Mouse (Mus musculus) heart, postnatal 25 days (tissue): Measurements from ENCODE around the gene Zfp523. TPM values are rescaled to one million over a fixed set of nuclear protein-coding genes. Genes with fewer than 3 reads are reported as not detected.
A peak's percentile ranks its signal among the peaks of the same experiment; 100 is the strongest.

ENCODE experiments used
- DNase-seq: peaks from one replicate; pipeline ENCODE4 v3.0.0; 2022; ENCODE audit warnings: low spot score
- intact Hi-C: fragments of 180-260 bp; cut with DNase I; formaldehyde crosslinking; loops from one replicate; pipeline ENCODE4 v1.15.1; 2025
- total RNA-seq, 2 experiments: library from RNA; stranded (reverse); gene quantifications; 2 replicates each; pipeline ENCODE4 v1.2.3; 2021

Gene Zfp523
- total RNA-seq, 2 experiments from 2014 or later, result 11.5 to 12.4 TPM

DNA sequence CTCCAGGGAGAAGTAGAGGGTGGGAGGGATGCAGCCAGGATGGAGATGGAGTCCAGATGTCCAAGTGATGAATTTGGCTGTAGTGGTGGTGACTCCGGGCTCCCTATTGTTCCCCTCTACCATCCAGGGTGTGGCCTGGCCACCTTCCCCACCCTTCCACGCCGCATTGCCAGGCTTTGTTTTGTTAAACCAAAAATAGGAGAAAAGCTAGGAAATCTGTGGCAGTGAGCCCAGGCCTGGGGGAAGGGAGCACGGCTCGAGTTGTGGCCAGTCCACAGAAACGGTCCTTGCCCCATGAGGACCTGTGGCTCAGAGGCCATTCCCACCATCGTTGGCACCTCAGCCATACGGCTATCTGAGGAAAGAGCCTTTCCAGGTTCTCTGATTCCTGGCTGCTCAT lies 22.0 kb upstream of the Zfp523 start:
- no peak for DNase-seq
- intact Hi-C loops, result no loop called here

DNA sequence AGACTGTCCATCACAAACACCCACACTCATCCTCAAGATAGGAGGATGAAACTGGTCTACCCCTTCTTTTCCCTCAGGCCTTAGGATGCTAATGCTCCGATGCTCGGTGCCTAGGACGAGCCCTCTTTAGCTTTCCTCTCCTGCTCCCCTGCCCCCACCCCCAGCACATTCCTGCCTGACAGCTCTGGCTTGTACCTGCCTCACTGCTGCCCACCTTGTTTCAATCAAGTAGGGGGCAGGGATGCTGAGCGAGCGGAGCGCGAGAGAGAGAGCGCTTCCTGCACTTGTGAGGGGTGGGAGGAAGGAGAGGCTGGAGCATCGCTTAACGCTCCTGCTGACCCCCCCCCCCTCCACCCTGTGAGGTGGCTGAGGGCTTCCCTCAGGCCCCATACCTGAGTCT lies 16.6 kb upstream of the Zfp523 start:
- DNase-seq, result no peak

DNA sequence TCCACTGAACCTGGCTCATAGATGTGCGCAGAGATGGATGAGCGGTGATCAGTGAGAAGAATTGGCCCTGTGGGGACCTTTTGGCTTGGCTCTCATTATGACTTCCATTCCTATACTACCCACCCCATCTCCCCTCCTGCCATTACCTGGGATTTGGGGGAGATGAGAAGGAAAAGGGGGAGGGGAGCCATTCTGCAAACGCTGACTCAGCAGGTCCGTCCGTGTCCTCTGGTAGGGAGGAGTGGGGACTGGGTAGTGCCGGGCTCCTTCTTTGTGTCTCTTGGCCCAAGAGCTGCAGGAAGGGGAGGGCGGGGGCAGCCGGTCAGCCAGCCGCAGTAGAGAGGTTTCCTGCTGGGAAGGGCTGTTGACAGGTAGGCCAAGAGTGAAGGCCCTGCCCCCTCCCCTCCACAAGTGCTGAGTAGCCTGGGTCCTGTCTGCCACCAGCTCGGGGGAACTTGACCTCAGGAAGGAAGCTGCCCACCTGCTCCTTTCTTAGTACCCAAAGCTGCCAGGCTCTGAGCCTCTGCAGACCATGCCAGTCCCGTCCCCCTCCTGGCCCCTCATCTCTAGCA lies 15.5 kb upstream of the Zfp523 start:
- intact Hi-C loops, result loop anchor here (5.0 kb wide), 2 partner anchors 174 to 254 kb away; partner anchors contain the start of genes Anks1 and Taf11
- DNase-seq, result no peak

More for the DNA sequence above, 16.6 kb upstream of the Zfp523 start:
- intact Hi-C loops, result loop anchor here (5.0 kb wide), 2 partner anchors 173 to 253 kb away; partner anchors contain the start of genes Anks1 and Taf11

DNA sequence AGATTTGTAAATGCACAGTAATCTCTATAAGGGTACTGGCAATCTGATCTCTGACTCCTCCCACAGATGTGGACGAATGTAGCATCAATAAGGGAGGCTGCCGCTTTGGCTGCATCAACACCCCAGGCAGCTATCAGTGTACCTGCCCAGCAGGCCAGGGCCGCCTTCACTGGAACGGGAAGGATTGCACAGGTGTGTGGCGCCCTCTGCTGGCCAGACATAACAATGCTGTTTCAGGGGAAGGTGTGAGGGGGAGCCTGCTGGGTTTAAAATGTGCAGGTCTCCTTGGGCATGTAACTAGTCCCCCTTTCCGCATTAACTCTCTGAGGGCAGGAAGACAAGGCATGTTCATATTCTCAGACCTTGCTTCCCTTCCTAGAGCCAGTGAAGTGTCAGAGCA lies 13.3 kb upstream of the Zfp523 start:
- intact Hi-C loops, result loop anchor here (1.0 to 5.0 kb wide), 3 partner anchors 78 to 256 kb away; partner anchors contain the start of genes Anks1 and Taf11

DNA sequence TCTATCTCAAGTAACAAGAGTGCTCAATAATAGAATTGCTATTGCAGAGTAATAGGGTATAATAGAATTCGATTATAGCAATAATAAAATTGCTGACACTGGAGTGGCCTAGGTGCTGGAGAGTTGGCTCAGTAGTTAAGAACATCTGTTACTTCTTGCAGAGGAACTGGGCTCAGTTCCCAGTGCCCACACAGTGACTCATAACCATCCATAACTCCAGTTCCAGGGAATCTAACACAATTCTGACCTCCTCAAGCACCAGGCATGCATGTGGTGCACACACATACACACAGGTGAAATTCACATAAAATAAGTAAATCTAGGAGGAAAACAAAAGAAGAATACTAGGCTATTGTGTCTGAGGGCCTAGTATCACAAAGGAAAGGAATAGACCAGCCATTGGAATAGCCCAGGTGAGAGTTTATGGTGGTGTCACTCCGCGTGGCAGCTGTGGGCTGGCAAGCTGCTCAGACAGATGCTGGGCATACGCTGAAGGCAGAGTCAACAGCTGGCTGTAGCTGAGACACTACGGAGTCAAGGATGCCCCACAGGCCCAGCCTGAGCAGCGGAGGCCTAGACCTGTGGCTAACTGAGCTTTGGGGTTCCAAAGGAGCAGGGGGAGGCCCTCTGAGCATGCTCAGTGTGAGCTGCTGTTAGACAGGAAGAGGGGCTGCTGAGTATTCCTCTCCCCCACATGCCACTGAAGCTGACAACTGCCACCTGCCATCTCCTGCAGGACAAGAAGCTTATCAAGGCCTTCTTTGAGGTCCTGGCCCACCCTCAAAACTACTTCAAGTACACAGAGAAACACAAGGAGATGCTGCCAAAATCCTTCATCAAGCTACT lies 6.2 kb upstream of the Zfp523 start:
- intact Hi-C loops, result no loop called here
- no peak for DNase-seq

More for the DNA sequence above, 13.3 kb upstream of the Zfp523 start:
- peak; percentile 42 for DNase-seq

DNA sequence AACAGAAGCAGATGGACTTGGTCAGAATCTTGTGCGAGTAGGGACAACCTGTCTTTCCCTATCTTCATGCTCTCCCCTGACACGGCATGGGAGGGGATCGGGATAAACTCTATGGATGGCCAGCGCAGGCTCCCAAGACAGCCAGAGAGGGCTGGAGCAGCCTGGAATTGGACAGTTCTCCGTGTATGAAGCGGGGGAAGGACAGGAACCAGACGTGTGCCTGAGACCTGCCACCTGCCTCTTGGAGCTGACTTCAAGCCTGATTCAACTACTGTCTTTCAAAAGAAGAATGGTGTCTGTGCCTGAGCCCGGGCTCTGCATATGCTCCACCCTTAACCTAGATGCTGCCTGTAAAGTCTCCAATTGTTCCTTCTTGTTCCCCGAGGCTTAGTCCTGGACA lies 4.2 kb upstream of the Zfp523 start:
- DNase-seq, result no peak
- intact Hi-C loops, result no loop called here

DNA sequence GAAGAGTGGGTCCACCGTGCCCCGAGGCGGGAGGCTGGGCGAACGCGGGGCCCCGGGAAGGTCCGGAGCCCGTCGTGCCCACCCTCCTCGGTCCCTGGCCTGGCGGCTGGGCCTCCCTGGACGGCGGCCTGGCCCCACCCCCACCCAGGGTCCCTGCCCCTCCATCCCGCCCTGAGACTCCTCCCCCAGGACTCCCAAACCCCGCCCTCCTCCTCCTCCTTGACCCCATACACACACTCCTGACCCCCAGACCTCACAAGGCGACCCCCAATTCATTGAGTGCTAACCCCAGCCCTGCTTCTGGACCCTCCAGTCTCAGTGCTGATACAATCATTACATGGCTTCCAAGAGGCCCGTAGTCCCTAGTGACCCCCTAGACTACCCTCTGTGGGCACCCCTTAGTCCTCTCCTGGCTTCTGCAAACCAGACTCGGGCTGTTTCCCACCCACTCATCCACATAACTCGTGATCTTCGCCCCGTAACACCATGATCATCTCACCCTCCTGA lies 664 bp downstream of the Zfp523 start:
- intact Hi-C loops, result no loop called here
- no peak for DNase-seq

DNA sequence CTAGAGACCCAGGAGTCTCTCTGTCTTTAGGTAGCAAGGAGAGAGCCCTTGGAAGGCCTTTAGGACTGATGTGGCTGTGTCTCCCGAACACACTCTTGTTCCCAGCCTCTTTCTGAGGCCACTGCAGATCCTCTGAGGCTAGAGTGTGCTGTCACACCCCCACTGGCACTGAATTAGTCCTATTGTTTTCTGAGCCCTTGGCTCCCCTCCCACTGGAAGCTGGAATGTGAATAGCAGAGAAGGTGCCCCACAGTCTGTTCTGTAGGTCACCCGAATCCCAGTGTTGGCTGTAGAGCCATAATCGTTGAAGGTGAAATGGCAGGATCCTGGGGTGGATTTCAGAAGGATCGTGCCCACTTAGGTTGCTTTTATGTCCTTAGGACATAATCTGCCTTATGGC lies 3.4 kb downstream of the Zfp523 start:
- peak; percentile 24 for DNase-seq
- intact Hi-C loops, result no loop called here

DNA sequence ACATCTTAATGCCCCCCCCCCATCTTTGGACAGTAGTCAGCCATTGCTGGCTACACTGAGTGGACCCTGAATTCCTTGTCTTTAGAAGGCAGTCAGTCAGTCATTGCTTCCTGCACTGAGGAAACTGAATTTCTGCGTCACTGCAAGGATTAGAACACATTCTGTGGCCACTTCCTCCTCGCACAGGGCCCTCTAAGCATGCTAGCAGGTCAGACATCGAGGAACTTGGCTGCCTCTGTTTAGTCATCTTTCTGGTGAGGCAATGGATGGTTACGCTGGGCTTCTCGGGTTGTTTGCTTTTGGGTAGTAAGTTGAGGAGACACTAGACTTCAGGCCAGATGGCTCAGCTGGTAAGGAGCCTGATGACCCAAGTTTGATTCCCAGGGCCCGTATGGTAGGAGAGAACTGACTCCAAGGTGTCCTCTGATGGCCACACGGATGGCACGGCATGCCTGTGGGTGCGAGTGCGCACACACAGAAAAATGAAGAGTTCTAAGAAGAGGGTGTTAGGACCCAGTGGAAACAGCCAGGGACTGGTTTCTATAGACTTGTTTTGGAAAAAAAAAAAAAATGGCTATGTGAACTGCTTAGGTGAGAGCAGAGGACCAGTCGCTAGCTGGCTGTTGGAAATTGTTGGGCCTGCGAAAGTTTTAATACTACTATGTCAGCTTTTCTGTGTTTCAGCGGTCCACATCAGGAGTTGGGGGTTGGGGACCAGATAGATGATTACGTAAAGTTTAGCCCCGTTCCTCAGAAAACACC lies 4.0 kb downstream of the Zfp523 start:
- no peak for DNase-seq
- intact Hi-C loops, result no loop called here

DNA sequence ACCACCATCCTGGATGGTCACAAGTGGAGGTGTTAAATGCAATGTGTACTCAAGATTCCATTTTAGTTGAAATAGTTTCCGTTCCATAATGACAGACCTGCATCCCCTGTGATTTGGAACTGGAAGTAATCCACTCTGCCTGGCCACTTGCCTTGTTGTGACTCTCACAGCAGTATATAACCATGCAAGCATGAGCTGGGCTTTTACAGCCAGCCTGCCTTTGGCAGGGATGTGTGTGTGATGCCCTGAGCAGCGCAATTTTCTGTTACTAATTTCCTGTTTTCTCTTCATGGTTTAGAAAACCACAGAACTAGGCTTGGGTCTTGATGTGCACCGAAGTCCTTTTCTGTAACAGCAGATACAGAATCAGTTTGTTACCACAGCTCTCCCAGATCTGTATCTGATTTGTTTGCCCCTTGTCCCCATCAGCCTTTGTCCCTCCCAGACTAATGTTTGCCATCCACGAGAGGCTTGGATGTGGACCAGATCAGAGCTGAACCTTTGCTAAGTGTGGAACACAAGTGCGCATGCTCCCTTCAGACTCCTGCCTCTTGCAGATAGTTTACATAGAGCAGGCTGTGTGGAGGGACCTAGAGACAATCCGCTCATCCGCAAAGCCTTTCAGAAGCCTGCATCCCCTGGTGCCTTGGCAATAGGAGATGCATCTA lies 8.2 kb downstream of the Zfp523 start:
- intact Hi-C loops, result no loop called here
- DNase-seq, result no peak

DNA sequence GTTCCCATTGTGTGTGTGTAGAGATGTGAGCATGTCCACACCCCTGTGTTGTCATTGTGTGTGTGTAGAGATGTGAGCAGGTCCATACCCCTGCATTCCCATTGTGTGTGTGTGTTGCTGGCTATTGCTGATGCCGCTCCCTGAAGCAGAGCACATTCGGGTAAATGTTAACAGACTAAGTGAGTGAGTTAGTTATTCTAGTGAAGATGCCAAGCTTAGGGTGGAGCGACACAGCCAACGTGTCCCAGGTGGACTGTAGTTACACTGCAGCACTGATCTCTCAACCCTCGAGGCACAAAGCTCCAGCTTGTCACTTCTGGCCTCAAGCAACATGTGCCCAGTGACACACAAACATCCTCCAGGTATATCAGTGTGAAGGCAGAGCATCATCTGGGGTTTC lies 11.4 kb downstream of the Zfp523 start:
- intact Hi-C loops, result no loop called here
- DNase-seq, result no peak

DNA sequence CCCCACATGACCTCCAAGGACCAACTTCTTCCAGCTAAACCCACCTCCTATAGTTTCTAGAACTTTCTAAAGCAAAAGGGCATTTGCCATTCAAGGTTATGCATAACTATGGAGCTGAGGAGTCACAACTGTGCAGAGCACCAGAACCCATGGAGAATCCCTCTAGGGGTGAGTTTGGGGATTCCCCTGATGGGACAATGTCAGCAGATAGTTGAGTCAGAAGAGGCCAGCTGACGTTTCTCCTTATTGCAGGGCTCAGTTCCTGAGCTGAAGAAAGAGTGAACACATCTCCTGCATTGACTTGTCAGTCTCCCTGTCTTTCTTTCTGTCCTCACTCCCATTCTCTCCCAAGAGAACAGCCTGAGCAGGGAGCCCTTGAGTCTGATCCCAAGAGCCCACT lies 15.8 kb downstream of the Zfp523 start:
- intact Hi-C loops, result no loop called here
- no peak for DNase-seq

DNA sequence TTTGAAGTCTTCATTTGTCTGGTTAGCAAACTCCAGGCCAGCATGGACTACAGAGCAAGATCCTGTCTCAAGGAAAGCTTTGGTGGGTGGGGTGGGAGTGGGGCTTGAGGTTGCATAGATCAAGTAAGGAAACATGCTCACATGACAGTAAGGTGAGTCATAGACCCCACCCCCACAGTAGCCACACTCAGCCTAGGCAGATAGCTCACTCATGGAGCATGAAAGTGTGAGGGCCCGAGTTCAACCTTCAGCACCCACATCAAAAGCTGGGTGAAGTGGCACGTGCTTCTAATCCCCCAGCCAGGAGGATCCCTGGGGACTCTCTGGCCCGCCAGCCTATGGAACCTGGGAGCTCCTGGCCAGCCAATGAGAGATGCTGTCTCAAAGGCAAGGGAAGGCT lies 16.6 kb downstream of the Zfp523 start:
- intact Hi-C loops, result no loop called here

DNA sequence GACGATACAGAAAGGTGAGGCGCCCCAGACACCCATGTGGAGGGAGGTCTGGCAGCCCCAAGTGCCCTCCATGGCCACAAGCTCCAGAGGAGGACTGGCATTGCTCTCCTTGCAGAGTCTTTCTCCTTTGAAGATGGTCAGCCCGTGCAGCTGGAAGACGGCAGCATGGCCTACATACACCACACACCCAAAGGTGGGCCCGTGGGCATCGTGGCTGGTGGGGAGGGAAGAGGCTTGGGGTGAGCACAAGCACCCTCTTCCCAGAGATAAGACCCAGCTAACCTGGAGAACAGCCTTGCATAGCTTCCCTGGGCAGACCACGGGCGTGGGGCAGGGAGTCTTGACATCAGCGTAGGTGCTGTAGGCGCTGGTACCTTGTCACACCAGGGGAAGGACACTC lies 18.1 kb downstream of the Zfp523 start:
- intact Hi-C loops, result no loop called here

More for the DNA sequence above, 16.6 kb downstream of the Zfp523 start:
- DNase-seq, result no peak

DNA sequence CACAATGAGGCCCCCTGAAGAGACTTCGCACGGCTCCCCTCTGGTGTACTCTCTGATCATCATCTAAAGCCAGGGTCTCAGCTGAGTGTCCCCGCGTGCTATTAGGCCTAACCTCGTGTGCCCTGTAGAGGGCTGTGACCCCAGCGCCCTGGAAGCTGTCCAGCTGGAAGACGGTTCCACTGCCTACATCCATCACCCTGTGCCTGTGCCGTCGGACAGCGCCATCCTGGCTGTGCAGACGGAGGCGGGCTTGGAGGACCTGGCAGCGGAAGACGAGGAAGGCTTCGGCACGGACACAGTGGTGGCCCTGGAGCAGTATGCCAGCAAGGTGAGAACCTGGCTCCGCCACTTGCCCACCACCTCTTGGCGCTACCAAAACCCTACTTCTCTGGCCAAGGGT lies 20.7 kb downstream of the Zfp523 start:
- no peak for DNase-seq
- intact Hi-C loops, result no loop called here

More for the DNA sequence above, 18.1 kb downstream of the Zfp523 start:
- DNase-seq, result no peak

DNA sequence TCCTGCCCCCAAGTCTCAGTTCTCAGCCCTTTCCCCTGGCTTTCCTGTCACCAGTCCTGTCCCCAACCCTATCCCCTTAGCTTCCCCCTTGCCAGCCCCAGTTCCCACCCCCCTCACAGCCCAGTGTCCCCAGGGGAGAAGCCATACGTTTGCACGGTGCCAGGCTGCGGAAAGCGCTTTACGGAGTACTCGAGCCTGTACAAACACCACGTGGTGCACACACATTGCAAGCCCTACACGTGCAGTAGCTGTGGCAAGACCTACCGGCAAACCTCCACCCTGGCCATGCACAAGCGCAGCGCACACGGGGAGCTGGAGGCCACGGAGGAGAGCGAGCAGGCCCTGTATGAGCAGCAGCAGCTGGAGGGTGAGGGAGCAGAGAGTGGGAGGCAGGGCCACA lies 25.1 kb downstream of the Zfp523 start:
- intact Hi-C loops, result no loop called here

DNA sequence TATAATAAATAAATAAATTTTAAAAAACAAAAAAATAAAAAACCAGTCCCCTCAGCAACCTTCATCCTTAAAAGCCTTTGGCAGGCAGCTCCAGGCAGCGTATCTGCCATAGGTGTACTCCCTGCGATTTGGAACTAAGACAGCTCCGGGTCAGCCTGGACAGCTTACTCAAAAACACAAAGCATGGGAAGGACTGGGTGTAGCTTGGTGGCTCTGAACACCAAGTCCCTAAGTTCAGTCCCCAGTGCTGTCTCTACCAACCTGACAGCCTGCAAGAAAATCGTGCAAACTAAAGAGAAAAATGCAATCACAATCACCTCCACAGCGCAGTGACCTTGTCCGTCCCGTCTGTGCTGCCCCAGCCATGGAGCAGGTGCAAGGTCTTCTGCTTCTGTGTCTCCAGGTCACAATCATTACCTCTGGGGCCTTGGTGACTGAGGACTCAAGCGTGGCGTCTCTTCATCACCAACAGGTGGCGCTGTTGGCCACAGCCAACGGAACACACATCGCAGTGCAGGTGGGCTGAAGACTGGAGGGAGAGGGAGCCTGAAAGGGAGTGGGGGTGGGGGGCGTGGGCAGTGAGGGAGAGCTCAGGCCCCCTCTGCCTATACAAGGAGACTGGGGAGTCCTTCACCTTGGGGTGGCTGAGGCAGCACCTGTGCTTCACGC lies 27.3 kb downstream of the Zfp523 start:
- intact Hi-C loops, result no loop called here
- no peak for DNase-seq

More for the DNA sequence above, 25.1 kb downstream of the Zfp523 start:
- no peak for DNase-seq

DNA sequence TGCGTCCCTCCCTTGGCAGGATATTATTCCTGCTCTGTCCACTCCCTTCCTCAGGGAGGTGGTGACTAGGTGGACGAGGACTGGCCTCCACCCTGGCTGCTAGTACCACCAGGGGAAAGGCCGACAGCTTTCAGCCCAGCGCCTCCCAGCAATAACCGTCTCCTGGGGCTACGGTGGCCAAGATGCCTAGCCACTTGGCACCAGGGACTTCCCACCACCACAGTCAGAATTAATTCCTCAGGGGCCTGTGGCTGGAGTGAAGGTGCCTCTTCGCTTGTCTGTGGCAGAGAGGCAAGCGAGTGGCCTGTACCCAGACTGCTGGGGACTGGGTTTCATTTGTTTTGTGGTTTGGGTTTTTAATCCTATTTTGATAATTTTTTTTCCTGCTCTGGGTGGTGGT lies 28.5 kb downstream of the Zfp523 start:
- intact Hi-C loops, result loop anchor here (5.0 kb wide), 1 partner anchor 162 kb away; the partner anchor contains the start of gene Tulp1
- no peak for DNase-seq

DNA sequence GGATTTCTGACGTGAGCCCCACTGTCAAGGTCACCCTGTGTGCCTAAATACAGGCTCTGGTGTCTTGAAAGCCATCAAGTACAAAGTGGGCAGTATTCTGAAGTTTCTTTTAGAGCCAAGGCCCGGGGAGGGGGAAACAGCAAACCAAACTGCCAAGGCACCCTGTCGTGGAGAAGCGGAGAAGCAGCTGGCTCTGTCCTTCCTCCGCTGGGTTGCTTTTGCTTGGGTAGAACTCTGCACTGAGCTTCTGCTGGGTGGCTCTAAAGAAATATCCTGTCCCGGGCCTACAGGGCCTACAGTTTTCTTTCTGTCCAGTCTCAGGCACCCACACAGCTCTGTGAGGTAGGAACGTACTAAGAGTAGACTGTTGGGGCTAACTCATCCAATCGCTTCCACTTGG lies 30.2 kb downstream of the Zfp523 start:
- intact Hi-C loops, result loop anchor here (2.0 to 5.0 kb wide), 2 partner anchors 102 to 160 kb away; partner anchors contain the start of gene Tulp1
- no peak for DNase-seq
